Mouse (Mus musculus) cortical plate, adult 2 months (tissue): ENCODE measurements at regions not wholly inside any gene's neighbourhood (a gene's known extent, or its start where the extent isn't known, plus 50 kb on each side); places are given as distances from the start of the nearest gene placed in this dataset.

Source experiments
- CTCF ChIP-seq: fragments of 200-500 bp; IDR thresholded peaks from 2 replicates; pipeline ENCODE4 v1.5.1; 2011; ENCODE audit warnings: mild to moderate bottlenecking, control low read depth, low read length; ENCODE audit not compliant: insufficient read depth; ENCODE audit errors: extremely low read depth
- POLR2A ChIP-seq: fragments of 200-500 bp; IDR thresholded peaks from 2 replicates; pipeline ENCODE4 v1.6.1; 2011; ENCODE audit warnings: mild to moderate bottlenecking, low read length, control low read depth; ENCODE audit not compliant: insufficient read depth; ENCODE audit errors: extremely low read depth

DNA sequence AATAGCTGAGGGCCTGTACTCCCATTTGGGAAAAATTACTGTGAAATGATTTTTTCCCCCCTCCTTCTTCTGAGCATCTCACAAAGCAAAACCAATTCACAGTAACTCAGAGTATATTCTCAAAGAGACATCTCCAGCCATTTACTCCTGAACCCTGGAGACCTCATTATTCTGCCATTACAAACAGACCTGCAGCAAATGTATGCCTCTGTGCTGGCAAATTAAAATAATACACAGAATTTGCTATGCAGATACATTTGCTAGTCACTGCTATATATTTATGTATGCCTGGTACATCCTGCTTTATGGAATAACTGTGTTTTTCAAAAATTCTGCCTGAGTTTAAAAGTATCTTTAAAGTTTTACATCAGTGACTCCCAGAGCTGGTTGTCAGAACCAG lies 145.4 kb upstream of the Stxbp5 start:
- TF ChIP-seq CTCF = no peak
- no peak for TF ChIP-seq POLR2A
